Mouse (Mus musculus): Measurements from ENCODE around the gene Ppp2r1a.

The Ppp2r1a gene

GRCm38 (mm10) chr17:20944985-20945891 lies at the start of gene Ppp2r1a:
Ppp2r1a (plus strand) TSS chr17:20945311.
- in situ Hi-C loops (cut with MboI, MseI) = loop anchor here (5.0 to 10.0 kb wide), 3 partner anchors 62 to 710 kb away; partner anchors contain the start of genes Zfp160 (in 1 of the 2), Zfp948 (in 1 of the 2) and Zfp983 (in 1 of the 2)

GRCm38 (mm10) chr17:20904991-20905390 lies 40.1 kb upstream of the Ppp2r1a start, which contains the start of gene Vmn1r231:
Vmn1r231 (minus strand) TSS chr17:20905091.
- in situ Hi-C loops (cut with MboI, MseI) = no loop called here

GRCm38 (mm10) chr17:20919614-20920013 lies 25.5 kb upstream of the Ppp2r1a start, which contains the start of gene Vmn1r232:
Vmn1r232 (minus strand) TSS chr17:20919714.
- in situ Hi-C loops (cut with MboI, MseI) = loop anchor here in 1 of 2 experiments (10.0 kb wide), 1 partner anchor 1335 kb away; no protein-coding TSS in a partner anchor

- in situ Hi-C loops (cut with MboI, MseI) = loop anchor here (10.0 kb wide), 2 partner anchors 621 to 711 kb away; partner anchors contain the start of genes Zfp948 (in 1 of the 2) and Zfp983 (in 1 of the 2)
Measured at GRCm38 (mm10) chr17:20944226-20944625, 885 bp upstream of the Ppp2r1a start.

GRCm38 (mm10) chr17:20946026-20946565 lies 985 bp downstream of the Ppp2r1a start:
- in situ Hi-C loops (cut with MboI, MseI) = loop anchor here (5.0 to 10.0 kb wide), 3 partner anchors 61 to 709 kb away; partner anchors contain the start of genes Zfp160 (in 1 of the 2), Zfp948 (in 1 of the 2) and Zfp983 (in 1 of the 2)

- in situ Hi-C loops (cut with MboI, MseI) = loop anchor here (5.0 to 10.0 kb wide), 3 partner anchors 61 to 708 kb away; partner anchors contain the start of genes Zfp160 (in 1 of the 2), Zfp948 (in 1 of the 2) and Zfp983 (in 1 of the 2)
Measured at GRCm38 (mm10) chr17:20946636-20947035, 1.5 kb downstream of the Ppp2r1a start.

GRCm38 (mm10) chr17:20960386-20960785 lies 15.3 kb downstream of the Ppp2r1a start:
- in situ Hi-C loops (cut with MboI, MseI) = loop anchor here in 1 of 2 experiments (25.0 kb wide), 1 partner anchor 502 kb away; the partner anchor contains the start of gene Zfp51

GRCm38 (mm10) chr17:20965421-20965820 lies 20.3 kb downstream of the Ppp2r1a start:
- in situ Hi-C loops (cut with MboI, MseI) = loop anchor here in 1 of 2 experiments (5.0 to 25.0 kb wide), 2 partner anchors 47 to 497 kb away; partner anchors contain the start of gene Zfp51

GRCm38 (mm10) chr17:20966681-20967080 lies 21.6 kb downstream of the Ppp2r1a start:
- in situ Hi-C loops (cut with MboI, MseI) = loop anchor here in 1 of 2 experiments (5.0 to 25.0 kb wide), 2 partner anchors 46 to 496 kb away; partner anchors contain the start of gene Zfp51

GRCm38 (mm10) chr17:20993716-20994115 lies 48.6 kb downstream of the Ppp2r1a start:
- in situ Hi-C loops (cut with MboI, MseI) = no loop called here

GRCm38 (mm10) chr17:20996364-20996763 lies 51.3 kb downstream of the Ppp2r1a start, which contains the start of gene Vmn1r233:
Vmn1r233 (minus strand) TSS chr17:20996464.
- in situ Hi-C loops (cut with MboI, MseI) = no loop called here

GRCm38 (mm10) chr17:21008382-21009331 lies 63.5 kb downstream of the Ppp2r1a start, which contains the start of gene Zfp160:
Zfp160 (plus strand) TSS chr17:21008903.
- in situ Hi-C loops (cut with MboI, MseI) = loop anchor here in 1 of 2 experiments (5.0 kb wide), 1 partner anchor 61 kb away; the partner anchor contains the start of gene Ppp2r1a

- in situ Hi-C loops (cut with MboI, MseI) = loop anchor here (5.0 kb wide), 2 partner anchors 42 to 62 kb away; partner anchors contain the start of gene Ppp2r1a (in 1 of the 2)
Measured at GRCm38 (mm10) chr17:21009726-21010125, 64.6 kb downstream of the Ppp2r1a start.

Data from T-helper 17 cell (primary cell).